22 mouse cellular contexts compared by ENCODE assay signal in the genomic region with DNA sequence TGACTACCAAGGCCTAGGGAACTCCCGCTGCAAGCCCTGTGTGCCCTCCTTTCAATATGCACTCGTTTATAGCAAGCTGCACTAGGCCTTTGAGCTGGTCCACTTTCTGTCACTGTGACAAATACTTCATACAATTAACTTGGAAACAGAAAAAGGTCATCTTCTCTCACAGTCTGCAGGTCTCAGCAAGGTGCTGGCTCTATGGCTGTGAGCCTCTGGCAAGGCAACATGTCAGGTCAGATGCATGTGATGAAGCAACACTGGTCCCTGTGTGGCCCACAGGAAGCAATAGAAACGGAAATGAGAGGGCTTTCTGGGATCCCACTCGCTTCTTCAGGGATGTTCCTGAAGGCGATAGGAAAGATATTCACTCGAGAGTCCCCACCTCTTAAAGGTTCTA.
"Had no signal": no experiment of that assay in that cellular context is flagged by ENCODE, and none has a peak within 500 bp of the region (broad histone marks: within the 10 kb centered on the region; RNA-seq: fewer than 3 reads in every experiment).

No protein-coding gene starts in this region.

- H3K4me2 ChIP-seq: limb, embryonic 12.5 days; limb, embryonic 15.5 days; liver, embryonic 11.5 days; lung, embryonic 14.5 days; midbrain, embryonic 12.5 days; midbrain, embryonic 15.5 days had no signal

- DNase-seq: kidney, postnatal 25 days; layer of hippocampus, postnatal 36 days; liver, postnatal 0 days; lung, embryonic 14.5 days; right cerebral cortex, adult 18-20 months; right cerebral cortex, postnatal 14 days; right cerebral cortex, postnatal 4 days; thymus, adult 2 months; thymus, postnatal 14 days; thymus, postnatal 4 days had no signal

- H3K27me3 ChIP-seq: limb, embryonic 12.5 days; limb, embryonic 15.5 days; midbrain, embryonic 12.5 days; midbrain, embryonic 15.5 days had no signal

- H3K9ac ChIP-seq: limb, embryonic 12.5 days; limb, embryonic 15.5 days; liver, embryonic 14.5 days; liver, postnatal 0 days; lung, embryonic 14.5 days; midbrain, embryonic 12.5 days; midbrain, embryonic 15.5 days had no signal

- H3K4me3 ChIP-seq: layer of hippocampus, adult 2 months; left cerebral cortex, adult 2 months; limb, embryonic 12.5 days; limb, embryonic 15.5 days; midbrain, embryonic 12.5 days; midbrain, embryonic 15.5 days had no signal

- H3K4me1 ChIP-seq: midbrain, embryonic 15.5 days had no signal

- ATAC-seq: liver, postnatal 0 days; lung, postnatal 0 days; midbrain, embryonic 15.5 days had no signal

- H3K9me3 ChIP-seq: limb, embryonic 12.5 days; limb, embryonic 15.5 days; midbrain, embryonic 12.5 days; midbrain, embryonic 15.5 days had no signal

- H3K36me3 ChIP-seq: limb, embryonic 12.5 days; limb, embryonic 15.5 days; midbrain, embryonic 12.5 days; midbrain, embryonic 15.5 days had no signal

- H3K27ac ChIP-seq: kidney, postnatal 0 days; layer of hippocampus, adult 2 months; left cerebral cortex, adult 2 months; limb, embryonic 12.5 days; limb, embryonic 15.5 days; liver, embryonic 14.5 days; macrophage; midbrain, embryonic 12.5 days; midbrain, embryonic 15.5 days; stomach, postnatal 0 days had no signal
